Mouse (Mus musculus): ENCODE measurements around the gene Cmtm4. TPM values are rescaled to one million over a fixed set of nuclear protein-coding genes. Genes with fewer than 3 reads are reported as not detected.

Cmtm4 gene
- polyA plus RNA-seq, 1 experiment: 25.6 TPM

- Histone ChIP-seq H3K27me3 (ENCODE audit: control insufficient read depth, insufficient read depth, low read length) (no peaks in the 10 kb centered on the region), H3K36me3 (ENCODE audit: control insufficient read depth, insufficient read depth, low read length) (no peaks in the 10 kb centered on the region), H3K4me3 (ENCODE audit: low read depth, low read length) (no peak overlapping the region), H3K4me1 (ENCODE audit: control insufficient read depth, insufficient read depth, insufficient read length, low read length) (no peaks in the 10 kb centered on the region), H3K27ac (ENCODE audit: insufficient read depth, low read depth, low read length) (no peak overlapping the region)
- WGBS: 69% methylated on average over 3 of the region's 3 CpGs
- peak; percentile 79; the same call in 1 of the 2 replicates for TF ChIP-seq CTCF (IDR thresholded peaks at IDR 0.05; ENCODE audit: extremely low read depth, insufficient read length, insufficient replicate concordance, low read depth, low read length)
- no peak for TF ChIP-seq POLR2A (IDR thresholded peaks at IDR 0.05; ENCODE audit: low read depth, low read length)
Observed at GRCm38 (mm10) chr8:104403596-104403995, 8.0 kb upstream of the Cmtm4 start.

- Histone ChIP-seq H3K36me3 (ENCODE audit: control insufficient read depth, insufficient read depth, low read length) (no peaks in the 10 kb centered on the region), H3K27me3 (ENCODE audit: control insufficient read depth, insufficient read depth, low read length) (no peaks in the 10 kb centered on the region), H3K4me1 (ENCODE audit: control insufficient read depth, insufficient read depth, insufficient read length, low read length) (peaks cover 12% of the 10 kb centered on the region), H3K4me3 (ENCODE audit: low read depth, low read length) (peak overlapping the region; percentile 78), H3K27ac (ENCODE audit: insufficient read depth, low read depth, low read length) (peak overlapping the region; percentile 66)
- TF ChIP-seq CTCF (IDR thresholded peaks at IDR 0.05; ENCODE audit: extremely low read depth, insufficient read length, insufficient replicate concordance, low read depth, low read length): 0 out of 2 replicates have a peak, but pooled peaks have one; percentile 6
- TF ChIP-seq POLR2A (IDR thresholded peaks at IDR 0.05; ENCODE audit: low read depth, low read length): no peak
- under 1% methylated on average over 78 of the region's 82 CpGs for WGBS
Observed at GRCm38 (mm10) chr8:104394801-104395702, 555 bp downstream of the Cmtm4 start.

DNA sequence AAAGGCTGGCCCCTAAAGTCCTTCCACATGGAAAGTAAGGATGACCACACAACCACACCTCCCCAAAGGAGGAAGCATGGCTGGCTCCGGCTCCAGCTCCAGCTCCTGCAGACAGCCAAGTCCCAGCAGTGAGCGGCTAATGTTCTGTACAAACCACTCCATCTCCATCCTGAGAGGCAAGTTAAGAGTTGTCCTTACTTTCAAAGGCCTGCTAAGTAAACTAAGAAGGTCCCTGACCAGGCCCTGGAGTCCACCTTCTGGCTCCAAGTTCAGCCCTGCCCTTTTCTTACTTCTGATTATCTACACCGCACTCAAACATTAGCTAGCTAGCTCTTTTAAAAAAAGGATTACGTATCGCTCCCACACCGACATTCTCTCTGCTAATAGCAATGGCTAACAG, 1.8 kb downstream of the Cmtm4 start:
- TF ChIP-seq POLR2A (IDR thresholded peaks at IDR 0.05; ENCODE audit: low read depth, low read length) (no peak), CTCF (IDR thresholded peaks at IDR 0.05; ENCODE audit: extremely low read depth, insufficient read length, insufficient replicate concordance, low read depth, low read length) (no peak)
- Histone ChIP-seq H3K36me3 (ENCODE audit: control insufficient read depth, insufficient read depth, low read length) (no peaks in the 10 kb centered on the region), H3K27ac (ENCODE audit: insufficient read depth, low read depth, low read length) (peak overlapping the region; percentile 65; the same call in 1 of the 2 replicates), H3K27me3 (ENCODE audit: control insufficient read depth, insufficient read depth, low read length) (no peaks in the 10 kb centered on the region), H3K4me3 (ENCODE audit: low read depth, low read length) (peak overlapping the region; percentile 15; the same call in 1 of the 2 replicates), H3K4me1 (ENCODE audit: control insufficient read depth, insufficient read depth, insufficient read length, low read length) (peaks cover 17% of the 10 kb centered on the region)
- WGBS: 44% methylated on average over 6 of the region's 6 CpGs

- Histone ChIP-seq H3K4me3 (ENCODE audit: low read depth, low read length) (no peak overlapping the region), H3K27ac (ENCODE audit: insufficient read depth, low read depth, low read length) (0 out of 2 replicates have a peak overlapping the region, but pooled peaks have one; percentile 65), H3K4me1 (ENCODE audit: control insufficient read depth, insufficient read depth, insufficient read length, low read length) (peaks cover 17% of the 10 kb centered on the region), H3K36me3 (ENCODE audit: control insufficient read depth, insufficient read depth, low read length) (no peaks in the 10 kb centered on the region), H3K27me3 (ENCODE audit: control insufficient read depth, insufficient read depth, low read length) (no peaks in the 10 kb centered on the region)
- no peak for TF ChIP-seq POLR2A (IDR thresholded peaks at IDR 0.05; ENCODE audit: low read depth, low read length)
- TF ChIP-seq CTCF (IDR thresholded peaks at IDR 0.05; ENCODE audit: extremely low read depth, insufficient read length, insufficient replicate concordance, low read depth, low read length): no peak
- 91% methylated on average over 7 of the region's 7 CpGs for WGBS
Observed at GRCm38 (mm10) chr8:104393139-104393538, 2.5 kb downstream of the Cmtm4 start.

- WGBS: 23% methylated on average over 8 of the region's 8 CpGs
- Histone ChIP-seq H3K4me1 (ENCODE audit: control insufficient read depth, insufficient read depth, insufficient read length, low read length) (peaks cover 24% of the 10 kb centered on the region), H3K36me3 (ENCODE audit: control insufficient read depth, insufficient read depth, low read length) (no peaks in the 10 kb centered on the region), H3K4me3 (ENCODE audit: low read depth, low read length) (peak overlapping the region; percentile 35; the same call in 1 of the 2 replicates), H3K27ac (ENCODE audit: insufficient read depth, low read depth, low read length) (peak overlapping the region; percentile 93), H3K27me3 (ENCODE audit: control insufficient read depth, insufficient read depth, low read length) (no peaks in the 10 kb centered on the region)
- TF ChIP-seq CTCF (IDR thresholded peaks at IDR 0.05; ENCODE audit: extremely low read depth, insufficient read length, insufficient replicate concordance, low read depth, low read length): no peak
- TF ChIP-seq POLR2A (IDR thresholded peaks at IDR 0.05; ENCODE audit: low read depth, low read length): no peak
Observed at GRCm38 (mm10) chr8:104390245-104390644, 5.4 kb downstream of the Cmtm4 start.

DNA sequence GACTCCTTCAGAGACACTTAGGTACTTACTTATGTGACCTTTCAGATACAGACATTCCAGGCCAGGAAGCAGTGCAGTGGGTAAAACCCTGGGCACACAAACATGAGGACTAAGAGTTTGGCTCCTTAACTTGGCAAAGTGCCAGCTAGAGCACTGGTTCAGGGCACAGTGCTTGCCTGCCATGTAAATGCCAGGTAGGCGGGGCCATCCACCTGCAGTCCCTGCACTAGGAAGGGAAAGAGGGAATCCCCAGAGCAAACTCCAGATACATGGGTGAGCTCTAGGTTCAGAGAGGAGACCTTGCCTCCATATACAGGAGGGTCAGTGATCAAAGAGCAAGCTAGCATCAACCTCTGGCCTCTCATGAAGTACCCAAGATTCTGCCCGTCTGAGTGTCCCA, 7.6 kb downstream of the Cmtm4 start:
- H3K27me3 ChIP-seq (ENCODE audit: control insufficient read depth, insufficient read depth, low read length): no peaks in the 10 kb centered on the region
- peak overlapping the region; percentile 13; the same call in 1 of the 2 replicates for H3K27ac ChIP-seq (ENCODE audit: insufficient read depth, low read depth, low read length)
- TF ChIP-seq CTCF (IDR thresholded peaks at IDR 0.05; ENCODE audit: extremely low read depth, insufficient read length, insufficient replicate concordance, low read depth, low read length) (no peak), POLR2A (IDR thresholded peaks at IDR 0.05; ENCODE audit: low read depth, low read length) (no peak)
- H3K4me1 ChIP-seq (ENCODE audit: control insufficient read depth, insufficient read depth, insufficient read length, low read length): peaks cover 28% of the 10 kb centered on the region
- H3K36me3 ChIP-seq (ENCODE audit: control insufficient read depth, insufficient read depth, low read length): no peaks in the 10 kb centered on the region
- no peak overlapping the region for H3K4me3 ChIP-seq (ENCODE audit: low read depth, low read length)
- WGBS: 22% methylated on average over 2 of the region's 2 CpGs

GRCm38 (mm10) chr8:104387501-104387900, 8.1 kb downstream of the Cmtm4 start:
- no peak overlapping the region for H3K4me3 ChIP-seq (ENCODE audit: low read depth, low read length)
- H3K4me1 ChIP-seq (ENCODE audit: control insufficient read depth, insufficient read depth, insufficient read length, low read length): peaks cover 31% of the 10 kb centered on the region
- 27% methylated on average over 7 of the region's 7 CpGs for WGBS
- no peaks in the 10 kb centered on the region for H3K27me3 ChIP-seq (ENCODE audit: control insufficient read depth, insufficient read depth, low read length)
- H3K36me3 ChIP-seq (ENCODE audit: control insufficient read depth, insufficient read depth, low read length): no peaks in the 10 kb centered on the region
- H3K27ac ChIP-seq (ENCODE audit: insufficient read depth, low read depth, low read length): peak overlapping the region; percentile 13; the same call in 1 of the 2 replicates
- TF ChIP-seq CTCF (IDR thresholded peaks at IDR 0.05; ENCODE audit: extremely low read depth, insufficient read length, insufficient replicate concordance, low read depth, low read length) (no peak), POLR2A (IDR thresholded peaks at IDR 0.05; ENCODE audit: low read depth, low read length) (no peak)
